Mouse (Mus musculus) testis, adult 2 months (tissue): ENCODE measurements at regions not wholly inside any gene's neighbourhood (a gene's known extent, or its start where the extent isn't known, plus 50 kb on each side); places are given as distances from the start of the nearest gene placed in this dataset.

Source experiments
- CTCF ChIP-seq: fragments of 200-500 bp; IDR thresholded peaks from 2 replicates; pipeline ENCODE4 v1.5.1; 2012; ENCODE audit warnings: low read depth, mild to moderate bottlenecking, inconsistent platforms, low read length, moderate library complexity; ENCODE audit not compliant: control insufficient read depth, insufficient read depth, insufficient replicate concordance
- POLR2A ChIP-seq: fragments of 200-500 bp; IDR thresholded peaks from 2 replicates; pipeline ENCODE4 v1.6.1; 2012; ENCODE audit warnings: low read depth, mild to moderate bottlenecking, inconsistent platforms, low read length, moderate library complexity; ENCODE audit not compliant: control insufficient read depth

DNA sequence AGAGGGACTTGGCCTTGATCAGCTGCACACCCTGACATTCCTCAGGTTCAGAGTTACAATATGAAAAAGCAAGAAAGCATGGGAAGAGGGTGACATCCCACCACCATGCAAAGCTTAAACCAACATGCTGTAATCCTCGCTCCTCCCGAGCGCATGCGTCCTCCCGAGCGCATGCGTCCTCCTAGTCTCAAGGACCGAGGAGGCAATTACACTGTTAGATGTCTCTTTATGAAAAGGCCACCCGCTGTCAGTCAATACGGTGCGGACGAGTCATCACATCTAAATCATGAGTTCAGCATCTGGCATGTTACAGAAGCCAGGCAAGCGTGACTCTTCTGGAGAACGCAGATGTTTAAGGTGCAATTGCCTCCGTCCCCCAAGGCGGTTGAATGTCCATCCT is 117.1 kb upstream of the Pkdcc start:
- TF ChIP-seq CTCF, result no peak
- TF ChIP-seq POLR2A, result no peak
